Mouse (Mus musculus) erythroblast, embryonic 14.5 days (primary cell): Measurements from ENCODE around the gene Polq.

Source experiments
- GATA1 ChIP-seq: IDR thresholded peaks from 2 replicates; pipeline ENCODE4 v1.6.1; 2012; ENCODE audit warnings: low read length, inconsistent platforms, mixed read lengths
- TAL1 ChIP-seq: IDR thresholded peaks from 3 replicates; pipeline ENCODE4 v1.6.1; 2012; ENCODE audit warnings: low read length, inconsistent platforms, mixed read lengths

GRCm38 (mm10) chr16:36963415-36963814 lies 48.2 kb upstream of the Polq start:
- TF ChIP-seq GATA1 (no peak), TAL1 (no peak)
